Mouse (Mus musculus) MEL (cell line): ENCODE measurements around the gene Ccl24.

Experiments used
- CTCF ChIP-seq, 3 experiments: IDR thresholded peaks in 2 of 3; conservative IDR thresholded peaks in 1 of 3; 2 replicates each; pipeline ENCODE4 v1.5.1; 2011 to 2012; ENCODE audit warnings: low read length in 3 of 3, low read depth in 2 of 3, mild to moderate bottlenecking in 2 of 3, improper control_type of control experiment in 1 of 3, inconsistent platforms in 1 of 3, mixed read lengths in 1 of 3, moderate library complexity in 1 of 3; ENCODE audit not compliant: control insufficient read depth in 1 of 3, insufficient read depth in 1 of 3, poor library complexity in 1 of 3, severe bottlenecking in 1 of 3
- MAFK ChIP-seq: IDR thresholded peaks from 2 replicates; pipeline ENCODE4 v1.6.1; 2011; ENCODE audit warnings: low read depth, mild to moderate bottlenecking, low read length, improper control_type of control experiment, borderline replicate concordance
- MEF2A ChIP-seq: IDR thresholded peaks from 2 replicates; pipeline ENCODE4 v1.6.1; 2014; ENCODE audit warnings: low read depth, mild to moderate bottlenecking, inconsistent platforms, low read length, improper control_type of control experiment; ENCODE audit not compliant: poor library complexity, insufficient replicate concordance, severe bottlenecking; ENCODE audit errors: extremely low read depth
- POLR2A ChIP-seq, 2 experiments: IDR thresholded peaks; 2 replicates each; pipeline ENCODE4 v1.6.1; 2011 to 2012; ENCODE audit warnings: low read length in 2 of 2, mild to moderate bottlenecking in 2 of 2, control low read depth in 1 of 2, improper control_type of control experiment in 1 of 2, low read depth in 1 of 2, moderate library complexity in 1 of 2; ENCODE audit not compliant: control insufficient read depth in 1 of 2, insufficient read depth in 1 of 2, poor library complexity in 1 of 2

GRCm38 (mm10) chr5:135587764-135588163, 14.9 kb upstream of the Ccl24 start:
- TF ChIP-seq CTCF (IDR thresholded peaks at IDR 0.05 in 2 of 3, conservative IDR thresholded peaks at IDR 0.05 in 1 of 3; ENCODE audit: control insufficient read depth in 1 of 3, insufficient read depth in 1 of 3, low read depth in 2 of 3, low read length in 3 of 3, poor library complexity in 1 of 3, severe bottlenecking in 1 of 3) (no peak), MEF2A (no peak), POLR2A (IDR thresholded peaks at IDR 0.05; ENCODE audit: control insufficient read depth in 1 of 2, insufficient read depth in 1 of 2, low read depth in 1 of 2, low read length in 2 of 2, poor library complexity in 1 of 2) (no peak), MAFK (no peak)
